Mouse (Mus musculus) T-helper 2 cell (primary cell): ENCODE measurements around the gene Psme2.

ENCODE experiments used
- in situ Hi-C: fragments of 300-600 bp; cut with MboI, MseI; formaldehyde crosslinking; loops from one replicate; pipeline ENCODE4 v1.15.1; 2025; ENCODE audit warnings: high pct_unique_total_duplicates

Psme2 gene

GRCm38 (mm10) chr14:55571760-55572159, 19.2 kb downstream of the Psme2 start:
- in situ Hi-C loops: no loop called here

- in situ Hi-C loops: no loop called here
Measured at GRCm38 (mm10) chr14:55570588-55570987, 20.3 kb downstream of the Psme2 start.

- in situ Hi-C loops: loop anchor here (10.0 kb wide), 2 partner anchors 57 to 177 kb away; partner anchors contain the start of genes Dhrs1 and Nop9
Measured at GRCm38 (mm10) chr14:55567496-55567895, 23.4 kb downstream of the Psme2 start.

GRCm38 (mm10) chr14:55565748-55566147, 25.2 kb downstream of the Psme2 start:
- in situ Hi-C loops: loop anchor here (10.0 kb wide), 2 partner anchors 59 to 179 kb away; partner anchors contain the start of genes Dhrs1 and Nop9

- in situ Hi-C loops: loop anchor here (10.0 kb wide), 2 partner anchors 62 to 182 kb away; partner anchors contain the start of genes Dhrs1 and Nop9
Measured at GRCm38 (mm10) chr14:55563249-55563648, 27.7 kb downstream of the Psme2 start.

- in situ Hi-C loops: loop anchor here (10.0 kb wide), 2 partner anchors 63 to 183 kb away; partner anchors contain the start of genes Dhrs1 and Nop9
Measured at GRCm38 (mm10) chr14:55561860-55562259, 29.1 kb downstream of the Psme2 start.

- in situ Hi-C loops: loop anchor here (10.0 kb wide), 2 partner anchors 64 to 184 kb away; partner anchors contain the start of genes Dhrs1 and Nop9
Measured at GRCm38 (mm10) chr14:55560202-55561073, 30.5 kb downstream of the Psme2 start, which contains the start of gene A730061H03Rik. Gene A730061H03Rik (minus strand): TSS chr14:55560406.

- in situ Hi-C loops: loop anchor here (10.0 kb wide), 2 partner anchors 65 to 185 kb away; partner anchors contain the start of genes Dhrs1 and Nop9
Measured at GRCm38 (mm10) chr14:55559799-55560201, 31.1 kb downstream of the Psme2 start, which contains the start of gene Dcaf11. Gene Dcaf11 (plus strand): TSS chr14:55560006.

- in situ Hi-C loops: no loop called here
Measured at GRCm38 (mm10) chr14:55558740-55559448, 32.0 kb downstream of the Psme2 start.

- in situ Hi-C loops: no loop called here
Measured at GRCm38 (mm10) chr14:55557587-55557986, 33.3 kb downstream of the Psme2 start.

GRCm38 (mm10) chr14:55557003-55557402, 33.9 kb downstream of the Psme2 start:
- in situ Hi-C loops: no loop called here

- in situ Hi-C loops: no loop called here
Measured at GRCm38 (mm10) chr14:55555788-55556187, 35.1 kb downstream of the Psme2 start.

GRCm38 (mm10) chr14:55554635-55555034, 36.3 kb downstream of the Psme2 start:
- in situ Hi-C loops: no loop called here

- in situ Hi-C loops: no loop called here
Measured at GRCm38 (mm10) chr14:55551794-55552193, 39.1 kb downstream of the Psme2 start.

- in situ Hi-C loops: no loop called here
Measured at GRCm38 (mm10) chr14:55551347-55551746, 39.6 kb downstream of the Psme2 start.

GRCm38 (mm10) chr14:55550191-55550590, 40.7 kb downstream of the Psme2 start:
- in situ Hi-C loops: no loop called here

- in situ Hi-C loops: no loop called here
Measured at GRCm38 (mm10) chr14:55544334-55544733, 46.6 kb downstream of the Psme2 start.

- in situ Hi-C loops: no loop called here
Measured at GRCm38 (mm10) chr14:55542268-55542667, 48.6 kb downstream of the Psme2 start.

GRCm38 (mm10) chr14:55540787-55541321, 50.1 kb downstream of the Psme2 start:
- in situ Hi-C loops: no loop called here

GRCm38 (mm10) chr14:55540067-55540786, 50.7 kb downstream of the Psme2 start, which contains the start of gene Pck2:
Gene Pck2 (plus strand): TSS chr14:55540266.
- in situ Hi-C loops: no loop called here
